8 mouse cellular contexts compared by ENCODE assay signal in the genomic region with DNA sequence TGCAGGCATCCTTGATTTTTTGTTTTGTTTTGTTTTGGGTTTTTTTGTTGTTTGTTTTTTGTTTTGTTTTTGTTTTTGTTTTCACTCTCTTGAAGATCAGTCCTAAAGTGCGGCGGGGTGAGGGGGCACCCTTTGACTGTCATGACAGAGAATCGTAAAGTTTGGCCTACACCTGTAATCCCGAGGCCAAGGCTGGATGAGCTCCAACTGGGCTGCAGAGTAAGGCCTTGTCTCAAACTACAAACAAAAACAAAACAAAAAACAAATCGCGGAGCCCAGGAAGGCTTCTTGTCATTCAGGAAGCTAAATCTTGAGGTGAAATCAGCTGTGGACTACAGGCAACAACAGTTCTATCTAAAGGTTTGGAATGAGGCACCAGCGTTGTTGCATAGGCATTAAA. TPM values are rescaled to one million over a fixed set of nuclear protein-coding genes. Genes with fewer than 3 reads are reported as not detected.
DNase-seq lines count a peak whose midpoint lies in the region; ATAC-seq and TF ChIP-seq lines count a peak whose summit lies in the region.

No protein-coding gene starts in this region.

- intact Hi-C loops in gastrocnemius, adult 2 months (cut with DNase I) = no loop called here

- H3K9ac ChIP-seq in embryonic facial prominence, embryonic 14.5 days (ENCODE audit: low read depth, low read length) = peak overlapping the region; percentile 96
- H3K9ac ChIP-seq in hindbrain, embryonic 16.5 days (ENCODE audit: low read depth, low read length) = peak overlapping the region; percentile 96
- H3K9ac ChIP-seq in liver, embryonic 12.5 days = peak overlapping the region; percentile 88

- no peak for ATAC-seq in G1E (ENCODE audit: extremely low read depth, insufficient number of reproducible peaks, low FRiP score, poor library complexity, severe bottlenecking)
- no peak for ATAC-seq in embryonic facial prominence, embryonic 14.5 days (ENCODE audit: low read depth)
- no peak for ATAC-seq in hindbrain, embryonic 16.5 days
- ATAC-seq in liver, embryonic 12.5 days = no peak

- H3K9me3 ChIP-seq in G1E (replicated peaks) = no peaks in the 10 kb centered on the region
- no peaks in the 10 kb centered on the region for H3K9me3 ChIP-seq in embryonic facial prominence, embryonic 14.5 days (ENCODE audit: control insufficient read depth, low read length)
- no peaks in the 10 kb centered on the region for H3K9me3 ChIP-seq in hindbrain, embryonic 16.5 days (ENCODE audit: control insufficient read depth, low read length)
- H3K9me3 ChIP-seq in liver, embryonic 12.5 days (replicated peaks) = no peaks in the 10 kb centered on the region

- peak overlapping the region; percentile 97 for H3K4me3 ChIP-seq in gastrocnemius, adult 2 months
- peak overlapping the region; percentile 85; the same call in 1 of the 2 replicates for H3K4me3 ChIP-seq in G1E (ENCODE audit: low read depth, low read length)
- peak overlapping the region; percentile 79 for H3K4me3 ChIP-seq in embryonic facial prominence, embryonic 14.5 days (ENCODE audit: low read depth, low read length)
- peak overlapping the region; percentile 84 for H3K4me3 ChIP-seq in hindbrain, embryonic 16.5 days (ENCODE audit: low read length)
- H3K4me3 ChIP-seq in liver, embryonic 12.5 days = peak overlapping the region; percentile 73

- peak overlapping the region; percentile 99 for H3K27ac ChIP-seq in gastrocnemius, adult 2 months
- H3K27ac ChIP-seq in embryonic facial prominence, embryonic 14.5 days (replicated peaks; ENCODE audit: low read depth, low read length) = no peak overlapping the region
- H3K27ac ChIP-seq in hindbrain, embryonic 16.5 days (ENCODE audit: low read depth, low read length) = peak overlapping the region; percentile 100
- no peak overlapping the region for H3K27ac ChIP-seq in liver, embryonic 12.5 days

- TF ChIP-seq CTCF in gastrocnemius, adult 2 months (IDR thresholded peaks at IDR 0.05) = no peak
- TF ChIP-seq CTCF in G1E (IDR thresholded peaks at IDR 0.05; ENCODE audit: low read depth, low read length) = no peak

- H3K4me1 ChIP-seq in G1E (ENCODE audit: insufficient read depth, low read depth, low read length) = peaks cover 14% of the 10 kb centered on the region
- H3K4me1 ChIP-seq in embryonic facial prominence, embryonic 14.5 days (ENCODE audit: control insufficient read depth, insufficient read depth, low read length) = peaks cover 15% of the 10 kb centered on the region
- H3K4me1 ChIP-seq in hindbrain, embryonic 16.5 days (ENCODE audit: control insufficient read depth, insufficient read depth, low read depth, low read length) = peaks cover 14% of the 10 kb centered on the region
- H3K4me1 ChIP-seq in liver, embryonic 12.5 days = peaks cover 20% of the 10 kb centered on the region

- peak overlapping the region; percentile 80 for H3K4me2 ChIP-seq in embryonic facial prominence, embryonic 14.5 days (ENCODE audit: low read depth, low read length)
- peak overlapping the region; percentile 72 for H3K4me2 ChIP-seq in hindbrain, embryonic 16.5 days (ENCODE audit: low read length)
- peak overlapping the region; percentile 74 for H3K4me2 ChIP-seq in liver, embryonic 12.5 days

- DNase-seq in gastrocnemius, adult 2 months = peak; percentile 38
- no peak for DNase-seq in gastrocnemius, adult 18-20 months (ENCODE audit: low spot score)
- DNase-seq in G1E (ENCODE audit: low spot score) = no peak
- no peak for DNase-seq in embryonic facial prominence, embryonic 14.5 days (ENCODE audit: low spot score)
- DNase-seq in right cerebral cortex, postnatal 14 days = peak; percentile 26
- no peak for DNase-seq in ovary, adult 18-20 months (ENCODE audit: low spot score)

- H3K27me3 ChIP-seq in G1E (ENCODE audit: insufficient read depth, low read length) = no peaks in the 10 kb centered on the region
- H3K27me3 ChIP-seq in embryonic facial prominence, embryonic 14.5 days (replicated peaks; ENCODE audit: control insufficient read depth, insufficient read depth, low read length) = no peaks in the 10 kb centered on the region
- no peaks in the 10 kb centered on the region for H3K27me3 ChIP-seq in hindbrain, embryonic 16.5 days (replicated peaks; ENCODE audit: control insufficient read depth, insufficient read depth, low read length)
- no peaks in the 10 kb centered on the region for H3K27me3 ChIP-seq in liver, embryonic 12.5 days (replicated peaks)

- WGBS in embryonic facial prominence, embryonic 14.5 days = 44% methylated on average over 7 of the region's 7 CpGs
- 32% methylated on average over 7 of the region's 7 CpGs for WGBS in hindbrain, embryonic 16.5 days
- 58% methylated on average over 7 of the region's 7 CpGs for WGBS in liver, embryonic 12.5 days (ENCODE audit: insufficient replicate concordance)

- H3K36me3 ChIP-seq in G1E (replicated peaks) = peaks cover 3% of the 10 kb centered on the region
- H3K36me3 ChIP-seq in embryonic facial prominence, embryonic 14.5 days (ENCODE audit: control insufficient read depth, insufficient read depth, low read length) = no peaks in the 10 kb centered on the region
- H3K36me3 ChIP-seq in hindbrain, embryonic 16.5 days (ENCODE audit: control insufficient read depth, insufficient read depth, low read length) = no peaks in the 10 kb centered on the region
- no peaks in the 10 kb centered on the region for H3K36me3 ChIP-seq in liver, embryonic 12.5 days

RNA-seq across cellular contexts. Expression of gene Specc1l, which starts 1.1 kb away (rescaled TPM):
- total RNA-seq in gastrocnemius, adult 2 months (2021) = 10 to 100 TPM; 43.1 to 44.8 TPM
- total RNA-seq in gastrocnemius, adult 18-20 months (2021) = 10 to 100 TPM; 42.0 to 45.8 TPM
- 24.2 and 27.4 TPM in 2 replicates for total RNA-seq in G1E (2014; fragmentation: Nextera tagmentation)
- total RNA-seq in G1E (2017) = 28.6 and 31.1 TPM in 2 replicates
- 5.8 and 6.6 TPM in 2 replicates for polyA plus RNA-seq in G1E (2012)
- 20.3 and 24.7 TPM in 2 replicates for polyA plus RNA-seq in embryonic facial prominence, embryonic 14.5 days (2014; fragmentation: Nextera tagmentation; extraction: Ambion mirVana)
- 24.7 and 29.6 TPM in 2 replicates for polyA plus RNA-seq in hindbrain, embryonic 16.5 days (2015; fragmentation: Nextera tagmentation; extraction: Ambion mirVana)
- polyA plus RNA-seq in liver, embryonic 12.5 days (2016; fragmentation: Nextera tagmentation; extraction: Ambion mirVana) = 13.2 and 13.4 TPM in 2 replicates

Comparison
In these comparisons a context has a peak if more than half of its experiments do, and no peak if none do; other contexts are left out.
1. DNase-seq: peak in gastrocnemius, adult 2 months (single experiment) and right cerebral cortex, postnatal 14 days (single experiment); none in gastrocnemius, adult 18-20 months (single experiment), G1E (single experiment), embryonic facial prominence, embryonic 14.5 days (single experiment) and ovary, adult 18-20 months (single experiment).
2. H3K27ac ChIP-seq: peak in gastrocnemius, adult 2 months (single experiment) and hindbrain, embryonic 16.5 days (single experiment); none in embryonic facial prominence, embryonic 14.5 days (single experiment) and liver, embryonic 12.5 days (single experiment).
3. Peak in every context shown above with its lines, with median percentiles within 50 percentile points of each other: H3K4me3 ChIP-seq, H3K4me2 ChIP-seq and H3K9ac ChIP-seq.